Mouse (Mus musculus): ENCODE results near the gene Atl1. TPM values are rescaled to one million over a fixed set of nuclear protein-coding genes. Genes with fewer than 3 reads are reported as not detected.

Gene Atl1
- total and polyA plus RNA-seq, 2 experiments from 2014 or later: 132 to 156 TPM

DNA sequence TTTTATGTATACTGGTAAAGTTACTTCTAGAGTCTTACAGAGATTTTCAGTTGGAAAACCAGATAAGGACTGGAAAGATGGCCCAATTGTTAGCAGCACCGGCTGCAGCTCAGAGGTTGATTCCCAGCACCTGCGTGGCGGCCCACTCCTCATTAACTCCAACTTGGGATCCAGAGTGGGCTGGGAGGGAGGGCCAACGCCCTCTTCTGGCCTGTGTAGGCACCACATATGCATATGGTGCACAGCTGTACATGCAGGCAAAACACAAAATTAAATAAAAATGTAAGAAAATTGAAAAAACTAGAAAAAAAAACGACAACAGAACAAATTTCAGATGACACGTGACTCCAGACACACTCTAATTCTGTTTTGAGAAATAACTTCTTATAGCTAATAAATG is 1.5 kb downstream of the Atl1 start:
- no peak for ATAC-seq
- Histone ChIP-seq H3K9ac (no peak overlapping the region), H3K27me3 (ENCODE audit: insufficient read depth, low read length) (no peaks in the 10 kb centered on the region), H3K4me2 (ENCODE audit: low read depth) (0 out of 2 replicates have a peak overlapping the region, but pooled peaks have one; percentile 65), H3K36me3 (ENCODE audit: insufficient read depth) (no peaks in the 10 kb centered on the region; the same call in 1 of the 2 replicates), H3K4me1 (ENCODE audit: insufficient read depth) (peaks cover 21% of the 10 kb centered on the region), H3K9me3 (ENCODE audit: low read length) (no peaks in the 10 kb centered on the region), H3K27ac (ENCODE audit: low read depth, low read length) (no peak overlapping the region), H3K4me3 (ENCODE audit: low read depth, low read length) (peak overlapping the region; percentile 90; the same call in 1 of the 2 replicates)
- no peak for DNase-seq
- peak; percentile 33; the same call in 1 of the 2 replicates for TF ChIP-seq CTCF (IDR thresholded peaks at IDR 0.05; ENCODE audit: low read depth)
- 62% methylated on average over 6 of the region's 6 CpGs for WGBS

- no peak for ATAC-seq
Observed at GRCm38 (mm10) chr12:69895046-69895445, 2.6 kb downstream of the Atl1 start.

GRCm38 (mm10) chr12:69898119-69898518 is 5.7 kb downstream of the Atl1 start:
- no peak overlapping the region for H3K4me3 ChIP-seq (ENCODE audit: low read depth, low read length)
- no peak for ATAC-seq
- WGBS: 87% methylated on average over 4 of the region's 4 CpGs

More at GRCm38 (mm10) chr12:69895046-69895445, 2.6 kb downstream of the Atl1 start:
- Histone ChIP-seq H3K4me1 (ENCODE audit: insufficient read depth) (peaks cover 18% of the 10 kb centered on the region), H3K9me3 (ENCODE audit: low read length) (no peaks in the 10 kb centered on the region), H3K4me3 (ENCODE audit: low read depth, low read length) (no peak overlapping the region), H3K27ac (ENCODE audit: low read depth, low read length) (no peak overlapping the region), H3K9ac (no peak overlapping the region), H3K27me3 (ENCODE audit: insufficient read depth, low read length) (no peaks in the 10 kb centered on the region), H3K4me2 (ENCODE audit: low read depth) (no peak overlapping the region), H3K36me3 (ENCODE audit: insufficient read depth) (no peaks in the 10 kb centered on the region; the same call in 1 of the 2 replicates)
- no peak for TF ChIP-seq CTCF (IDR thresholded peaks at IDR 0.05; ENCODE audit: low read depth)
- 71% methylated on average over 2 of the region's 2 CpGs for WGBS
- no peak for DNase-seq

DNA sequence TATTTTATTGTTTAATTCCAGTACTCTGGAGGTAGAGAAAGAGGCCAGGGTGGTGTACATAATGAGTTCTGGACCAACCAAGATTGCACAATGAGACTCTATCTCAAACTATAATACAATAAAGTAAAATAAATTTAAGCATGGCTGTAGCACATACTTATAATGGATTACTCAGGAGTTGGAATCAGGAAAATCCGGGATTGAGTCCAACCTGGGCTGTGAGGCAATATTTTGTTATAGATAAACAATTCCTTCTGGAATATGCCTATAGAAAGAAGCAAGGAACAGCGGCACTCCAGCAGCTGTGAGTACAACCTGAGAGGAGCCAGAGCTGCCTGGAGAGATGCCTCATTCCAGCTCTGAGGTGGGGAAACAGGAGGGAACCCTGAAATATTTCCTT is 12.6 kb downstream of the Atl1 start:
- no peaks in the 10 kb centered on the region for H3K27me3 ChIP-seq (ENCODE audit: insufficient read depth, low read length)
- no peak for DNase-seq
- ATAC-seq: no peak
- WGBS: 71% methylated on average over 2 of the region's 2 CpGs
- no peak for TF ChIP-seq CTCF (IDR thresholded peaks at IDR 0.05; ENCODE audit: low read depth)
- no peak overlapping the region for H3K4me3 ChIP-seq (ENCODE audit: low read depth, low read length)
- H3K36me3 ChIP-seq (ENCODE audit: insufficient read depth): no peaks in the 10 kb centered on the region
- no peaks in the 10 kb centered on the region for H3K4me1 ChIP-seq (ENCODE audit: insufficient read depth)
- H3K9me3 ChIP-seq (ENCODE audit: low read length): no peaks in the 10 kb centered on the region
- no peak overlapping the region for H3K27ac ChIP-seq (ENCODE audit: low read depth, low read length)
- H3K4me2 ChIP-seq (ENCODE audit: low read depth): no peak overlapping the region
- no peak overlapping the region for H3K9ac ChIP-seq

More at GRCm38 (mm10) chr12:69898119-69898518, 5.7 kb downstream of the Atl1 start:
- DNase-seq: no peak
- Histone ChIP-seq H3K27me3 (ENCODE audit: insufficient read depth, low read length) (no peaks in the 10 kb centered on the region), H3K4me2 (ENCODE audit: low read depth) (no peak overlapping the region), H3K9me3 (ENCODE audit: low read length) (no peaks in the 10 kb centered on the region), H3K27ac (ENCODE audit: low read depth, low read length) (no peak overlapping the region), H3K9ac (no peak overlapping the region), H3K36me3 (ENCODE audit: insufficient read depth) (no peaks in the 10 kb centered on the region), H3K4me1 (ENCODE audit: insufficient read depth) (peaks cover 7% of the 10 kb centered on the region)
- TF ChIP-seq CTCF (IDR thresholded peaks at IDR 0.05; ENCODE audit: low read depth): no peak

- Histone ChIP-seq H3K36me3 (ENCODE audit: insufficient read depth) (no peaks in the 10 kb centered on the region), H3K4me1 (ENCODE audit: insufficient read depth) (no peaks in the 10 kb centered on the region), H3K9me3 (ENCODE audit: low read length) (no peaks in the 10 kb centered on the region), H3K4me3 (ENCODE audit: low read depth, low read length) (peak overlapping the region; percentile 50), H3K9ac (peak overlapping the region; percentile 75), H3K4me2 (ENCODE audit: low read depth) (peak overlapping the region; percentile 62), H3K27ac (ENCODE audit: low read depth, low read length) (peak overlapping the region; percentile 97), H3K27me3 (ENCODE audit: insufficient read depth, low read length) (no peaks in the 10 kb centered on the region)
- under 1% methylated on average over 30 of the region's 30 CpGs for WGBS
- peak; percentile 86 for DNase-seq
- peak; percentile 39 for TF ChIP-seq CTCF (IDR thresholded peaks at IDR 0.05; ENCODE audit: low read depth)
- peak; percentile 87 for ATAC-seq
Observed at GRCm38 (mm10) chr12:69907667-69908510, 15.5 kb downstream of the Atl1 start.

GRCm38 (mm10) chr12:69908511-69908900 is 16.1 kb downstream of the Atl1 start:
- no peaks in the 10 kb centered on the region for H3K27me3 ChIP-seq (ENCODE audit: insufficient read depth, low read length)
- TF ChIP-seq CTCF (IDR thresholded peaks at IDR 0.05; ENCODE audit: low read depth): no peak

GRCm38 (mm10) chr12:69911906-69912305 is 19.5 kb downstream of the Atl1 start:
- Histone ChIP-seq H3K4me2 (ENCODE audit: low read depth) (no peak overlapping the region), H3K27me3 (ENCODE audit: insufficient read depth, low read length) (no peaks in the 10 kb centered on the region), H3K4me3 (ENCODE audit: low read depth, low read length) (no peak overlapping the region), H3K27ac (ENCODE audit: low read depth, low read length) (no peak overlapping the region), H3K36me3 (ENCODE audit: insufficient read depth) (no peaks in the 10 kb centered on the region), H3K4me1 (ENCODE audit: insufficient read depth) (no peaks in the 10 kb centered on the region), H3K9me3 (ENCODE audit: low read length) (no peaks in the 10 kb centered on the region), H3K9ac (no peak overlapping the region)
- DNase-seq (no peak), ATAC-seq (no peak)
- WGBS: 91% methylated on average over 7 of the region's 7 CpGs
- no peak for TF ChIP-seq CTCF (IDR thresholded peaks at IDR 0.05; ENCODE audit: low read depth)

More at GRCm38 (mm10) chr12:69908511-69908900, 16.1 kb downstream of the Atl1 start:
- ATAC-seq (peak; percentile 89), DNase-seq (no peak)
- H3K4me2 ChIP-seq (ENCODE audit: low read depth): peak overlapping the region; percentile 62
- no peaks in the 10 kb centered on the region for H3K9me3 ChIP-seq (ENCODE audit: low read length)
- no peaks in the 10 kb centered on the region for H3K4me1 ChIP-seq (ENCODE audit: insufficient read depth)
- no peaks in the 10 kb centered on the region for H3K36me3 ChIP-seq (ENCODE audit: insufficient read depth)
- WGBS: 13% methylated on average over 19 of the region's 19 CpGs
- peak overlapping the region; percentile 50 for H3K4me3 ChIP-seq (ENCODE audit: low read depth, low read length)
- peak overlapping the region; percentile 75 for H3K9ac ChIP-seq
- peak overlapping the region; percentile 97 for H3K27ac ChIP-seq (ENCODE audit: low read depth, low read length)

Data from forebrain, postnatal 0 days (tissue).